Mouse (Mus musculus) embryonic facial prominence, embryonic 14.5 days (tissue): ENCODE measurements around the gene Cc2d2a. TPM values are rescaled to one million over a fixed set of nuclear protein-coding genes. Genes with fewer than 3 reads are reported as not detected.

Experiments used
- ATAC-seq: fragments of 200-750 bp; cut with Nextera tagmentation; 2 replicates; pipeline ENCODE4 v1.8.0; 2017; ENCODE audit warnings: low read depth, moderate number of reproducible peaks, moderate TSS enrichment
- DNase-seq: peaks from one replicate; pipeline ENCODE4 v3.0.0-alpha.2; 2015; ENCODE audit warnings: low spot score
- H3K27ac ChIP-seq: fragments of 300-500 bp; sonication (generic); replicated peaks from 2 replicates; pipeline ENCODE4 v1.5.1; 2014; ENCODE audit warnings: low read depth, mild to moderate bottlenecking, low read length, moderate library complexity
- H3K27me3 ChIP-seq: fragments of 300-500 bp; sonication (generic); replicated peaks from 2 replicates; pipeline ENCODE4 v1.6.1; 2014; ENCODE audit warnings: low read length; ENCODE audit not compliant: control insufficient read depth, insufficient read depth
- H3K36me3 ChIP-seq: fragments of 300-500 bp; sonication (generic); 2 replicates; pipeline ENCODE4 v1.6.1; 2014; ENCODE audit warnings: low read length, mixed read lengths; ENCODE audit not compliant: control insufficient read depth, insufficient read depth
- H3K4me1 ChIP-seq: fragments of 300-500 bp; sonication (generic); 2 replicates; pipeline ENCODE4 v1.6.1; 2014; ENCODE audit warnings: antibody characterized with exemption, low read length; ENCODE audit not compliant: control insufficient read depth, insufficient read depth
- H3K4me2 ChIP-seq: fragments of 300-500 bp; sonication (generic); 2 replicates; pipeline ENCODE4 v1.6.1; 2014; ENCODE audit warnings: low read depth, mild to moderate bottlenecking, low read length, moderate library complexity, mixed read lengths
- H3K4me3 ChIP-seq: fragments of 300-500 bp; sonication (generic); 2 replicates; pipeline ENCODE4 v1.5.1; 2014; ENCODE audit warnings: low read depth, mild to moderate bottlenecking, low read length
- H3K9ac ChIP-seq: fragments of 300-500 bp; sonication (generic); 2 replicates; pipeline ENCODE4 v1.6.1; 2014; ENCODE audit warnings: low read depth, mild to moderate bottlenecking, low read length, moderate library complexity, mixed read lengths
- H3K9me3 ChIP-seq: fragments of 300-500 bp; sonication (generic); 2 replicates; pipeline ENCODE4 v1.6.1; 2016; ENCODE audit warnings: low read length; ENCODE audit not compliant: control insufficient read depth
- WGBS: fragments of 180-500 bp; shearing (Covaris S2); extraction: QIAGEN DNeasy Blood & Tissue Kit; methylation state at CpG from one replicate; pipeline ENCODE4 v1.1.7; 2014; 5-methylcytosine and 5-hydroxymethylcytosine counted together
- polyA plus RNA-seq: library from polyadenylated mRNA; unstranded; fragments of >200 nt; fragmentation: Nextera tagmentation; extraction: Ambion mirVana; gene quantifications from 2 replicates; pipeline ENCODE4 v1.2.1, GENCODE M21; 2014

Gene Cc2d2a
- 8.7 and 9.0 TPM in 2 replicates for polyA plus RNA-seq

DNA sequence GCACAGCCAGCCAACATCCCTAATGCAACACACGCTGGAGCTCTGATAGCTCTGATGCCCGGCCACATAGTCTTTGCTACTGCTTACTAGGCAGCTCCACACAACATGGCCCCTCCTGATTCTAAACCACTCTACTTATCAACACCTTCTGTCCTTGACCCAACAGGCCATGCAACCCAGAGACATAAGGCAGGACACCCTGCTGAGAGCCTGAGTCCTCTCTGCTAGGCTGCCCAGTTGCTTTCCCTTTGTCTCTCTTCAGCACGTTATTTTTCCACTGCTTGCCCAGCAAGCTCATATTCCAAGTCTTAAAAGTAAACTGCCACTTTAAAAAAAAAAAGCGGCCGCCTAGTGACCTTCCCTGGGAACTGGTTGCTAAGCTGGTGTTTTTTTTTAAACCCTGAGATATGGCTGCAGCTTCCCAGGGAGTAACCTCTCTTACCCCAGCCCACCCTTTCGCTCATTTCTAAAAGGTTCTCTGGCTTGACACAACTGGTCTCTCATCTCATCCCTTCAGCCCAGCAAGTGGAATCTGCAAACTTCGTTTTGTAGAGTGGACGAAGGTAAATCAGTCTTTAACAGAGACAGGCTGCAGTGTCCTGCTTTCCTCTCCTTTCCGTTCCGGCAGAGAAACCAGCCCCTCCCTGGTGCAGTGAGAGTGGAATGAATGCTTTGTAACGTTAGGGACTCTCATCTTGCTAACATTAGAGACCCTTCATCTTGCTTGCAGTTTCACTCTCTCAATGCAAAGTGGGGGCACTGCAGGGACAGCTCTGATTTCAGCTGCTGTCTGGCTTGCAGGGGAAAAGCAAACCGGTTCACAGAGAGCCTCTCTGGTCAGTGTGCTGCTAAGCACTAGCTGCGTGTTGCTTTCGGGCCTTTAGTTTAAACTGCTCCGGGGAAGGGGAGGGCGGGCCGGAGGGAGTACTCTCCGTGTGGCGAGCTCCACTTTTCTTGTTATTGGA is at the start of gene Cc2d2a:
TSS of gene Cc2d2a (plus strand) at position 350 of the 965 bp plus-strand sequence.
- Histone ChIP-seq H3K9me3 (no peaks in the 10 kb centered on the region), H3K9ac (peak within 1 kb of the TSS; percentile 65), H3K27ac (peak within 1 kb of the TSS; percentile 91), H3K4me1 (peaks cover 16% of the 10 kb centered on the region), H3K4me2 (peak within 1 kb of the TSS; percentile 64), H3K4me3 (peak within 1 kb of the TSS; percentile 46), H3K27me3 (no peaks in the 10 kb centered on the region), H3K36me3 (no peaks in the 10 kb centered on the region)
- 5% methylated on average over 19 of the region's 19 CpGs for WGBS
- ATAC-seq (peak; percentile 83), DNase-seq (peak; percentile 84)

DNA sequence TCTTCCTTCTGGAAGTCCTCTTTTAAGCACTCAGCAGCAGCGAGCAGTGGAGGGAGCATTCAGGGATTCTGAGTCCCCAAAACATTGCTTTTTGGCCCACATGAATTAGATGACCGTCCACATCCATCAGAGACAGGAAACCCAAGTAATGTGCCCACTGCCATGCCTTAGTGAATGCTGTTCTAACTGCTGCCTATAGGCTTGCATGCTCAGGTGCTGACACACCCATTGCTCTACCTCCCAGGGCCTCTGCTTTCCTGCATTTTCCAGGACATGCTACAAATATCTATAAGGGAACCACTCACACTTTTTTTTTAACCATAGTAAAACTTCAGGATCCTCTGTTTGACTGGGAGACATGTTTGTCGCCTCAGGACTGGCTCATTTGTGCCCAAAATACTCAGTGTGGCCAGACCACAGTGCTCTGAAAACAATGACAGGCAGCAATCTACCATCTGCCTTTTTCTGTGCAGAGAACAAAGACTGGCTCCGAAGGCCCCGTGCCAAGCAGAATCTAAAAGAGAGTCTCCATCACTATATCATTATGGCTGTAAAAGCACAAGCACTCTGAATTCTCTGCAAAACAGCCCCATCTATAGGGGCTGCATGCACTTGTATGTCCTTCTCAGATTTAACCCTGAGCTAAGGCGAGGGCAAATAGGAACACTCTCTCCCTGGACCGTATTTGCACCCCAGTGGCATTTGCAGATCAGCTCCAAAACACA is 40.4 kb upstream of the Cc2d2a start:
- ATAC-seq (no peak), DNase-seq (peak; percentile 30)
- Histone ChIP-seq H3K36me3 (no peaks in the 10 kb centered on the region), H3K4me3 (no peak overlapping the region), H3K27ac (no peak overlapping the region), H3K9ac (no peak overlapping the region), H3K4me1 (no peaks in the 10 kb centered on the region), H3K27me3 (no peaks in the 10 kb centered on the region), H3K4me2 (no peak overlapping the region), H3K9me3 (no peaks in the 10 kb centered on the region)
- WGBS = 74% methylated on average over 7 of the region's 7 CpGs

DNA sequence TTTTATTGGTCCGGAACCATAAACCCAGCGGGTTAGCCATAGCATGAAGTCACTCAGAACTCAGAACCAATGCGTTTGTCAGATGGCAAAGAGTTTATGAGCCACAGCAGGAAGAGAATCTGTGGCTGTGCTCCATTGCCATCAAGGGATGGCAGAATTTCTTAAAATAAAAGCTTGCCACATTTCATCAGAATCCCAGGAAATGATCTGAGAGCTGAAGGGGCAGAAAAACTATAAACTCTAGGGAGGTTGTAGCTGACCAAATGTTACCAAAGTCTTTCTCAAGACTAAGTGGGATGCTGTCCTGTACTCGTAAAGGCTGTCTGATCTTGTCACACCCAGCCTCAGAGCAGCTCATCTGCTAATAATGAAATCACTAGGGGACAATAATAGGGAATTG is 36.7 kb upstream of the Cc2d2a start:
- Histone ChIP-seq H3K9ac (no peak overlapping the region), H3K27me3 (no peaks in the 10 kb centered on the region), H3K4me3 (no peak overlapping the region), H3K36me3 (no peaks in the 10 kb centered on the region), H3K9me3 (0 out of 2 replicates have a peak, but pooled peaks cover 7% of the 10 kb centered on the region), H3K4me2 (no peak overlapping the region), H3K4me1 (no peaks in the 10 kb centered on the region), H3K27ac (no peak overlapping the region)
- WGBS = 72% methylated on average over 4 of the region's 4 CpGs
- ATAC-seq = no peak
- no peak for DNase-seq

DNA sequence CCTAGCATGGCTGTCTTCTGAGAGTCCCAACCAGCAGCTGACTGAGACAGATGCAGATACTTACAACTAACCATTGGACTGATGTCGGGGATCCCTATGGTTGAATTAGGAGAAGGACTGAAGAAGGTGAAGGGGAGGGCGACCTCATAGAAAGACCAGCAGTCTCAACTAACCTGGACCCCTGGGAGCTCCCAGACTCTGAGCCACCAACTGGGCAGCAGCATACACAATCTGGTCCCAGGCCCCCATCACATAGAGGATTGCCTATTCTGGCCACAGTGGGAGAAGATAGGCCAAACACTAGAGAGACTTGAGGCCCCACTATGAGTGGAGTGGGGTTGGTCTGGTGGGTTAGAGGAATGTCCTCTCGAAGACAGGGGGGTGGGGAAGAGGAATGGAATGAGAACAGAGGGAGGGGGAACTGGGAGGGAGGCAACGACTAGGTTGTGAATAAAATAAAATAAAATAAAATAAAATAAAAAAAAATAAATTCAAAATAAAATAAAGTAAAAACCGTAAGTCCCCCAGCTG is 28.0 kb upstream of the Cc2d2a start:
- WGBS = 86% methylated on average over 5 of the region's 5 CpGs
- Histone ChIP-seq H3K9me3 (0 out of 2 replicates have a peak, but pooled peaks cover 7% of the 10 kb centered on the region), H3K4me3 (no peak overlapping the region), H3K27ac (no peak overlapping the region), H3K4me1 (no peaks in the 10 kb centered on the region), H3K27me3 (no peaks in the 10 kb centered on the region), H3K4me2 (no peak overlapping the region), H3K36me3 (no peaks in the 10 kb centered on the region), H3K9ac (no peak overlapping the region)
- DNase-seq (no peak), ATAC-seq (0 out of 2 replicates have a peak, but pooled peaks have one; percentile 30)

DNA sequence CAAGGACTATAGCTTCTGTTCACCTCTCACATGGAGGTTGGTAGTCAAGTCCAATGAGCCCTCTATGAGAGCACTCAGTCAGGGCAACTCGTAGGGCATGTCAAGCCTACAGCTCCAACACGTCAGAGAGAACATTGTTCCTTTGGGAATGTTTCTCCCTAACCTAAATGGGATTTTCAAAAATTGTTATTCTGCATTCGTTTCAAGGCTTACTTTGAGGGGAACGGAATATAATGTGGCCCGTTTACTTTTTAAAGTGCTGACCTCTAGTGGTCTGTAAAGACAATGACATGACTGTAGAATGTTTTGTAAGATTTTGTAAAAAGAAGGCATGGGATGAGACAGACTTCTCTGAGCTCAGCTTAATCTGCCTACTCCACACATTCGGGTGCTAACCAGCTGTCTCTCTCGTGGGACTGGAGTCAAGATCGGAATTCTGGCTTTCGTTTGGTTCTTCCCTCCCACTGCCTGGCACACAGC is 27.5 kb upstream of the Cc2d2a start:
- DNase-seq (peak; percentile 51), ATAC-seq (0 out of 2 replicates have a peak, but pooled peaks have one; percentile 41)
- Histone ChIP-seq H3K9ac (no peak overlapping the region), H3K9me3 (0 out of 2 replicates have a peak, but pooled peaks cover 7% of the 10 kb centered on the region), H3K27ac (no peak overlapping the region), H3K4me2 (no peak overlapping the region), H3K36me3 (no peaks in the 10 kb centered on the region), H3K27me3 (no peaks in the 10 kb centered on the region), H3K4me3 (no peak overlapping the region), H3K4me1 (no peaks in the 10 kb centered on the region)
- WGBS = 17% methylated on average over 9 of the region's 9 CpGs

DNA sequence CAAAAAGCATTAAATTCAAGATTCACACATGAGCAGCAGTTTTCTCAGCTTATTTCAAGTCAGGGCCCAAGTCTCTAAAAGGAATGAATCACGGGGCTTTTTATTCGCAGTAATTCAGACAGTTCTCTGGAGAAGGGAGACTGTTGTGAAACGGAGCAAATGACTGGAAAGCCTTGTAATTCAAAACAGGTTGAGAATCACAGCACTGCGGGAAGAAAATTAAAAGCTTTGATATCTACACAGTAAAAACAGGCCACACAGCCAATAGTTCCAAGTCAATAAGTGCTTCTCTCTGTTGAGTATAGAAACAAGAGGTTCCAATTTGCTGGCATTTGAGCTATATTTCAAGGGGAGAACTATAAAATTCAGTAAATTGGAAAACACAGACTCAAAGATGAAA is 17.1 kb upstream of the Cc2d2a start:
- no peaks in the 10 kb centered on the region for H3K36me3 ChIP-seq
- H3K27ac ChIP-seq = no peak overlapping the region
- DNase-seq = peak; percentile 79

DNA sequence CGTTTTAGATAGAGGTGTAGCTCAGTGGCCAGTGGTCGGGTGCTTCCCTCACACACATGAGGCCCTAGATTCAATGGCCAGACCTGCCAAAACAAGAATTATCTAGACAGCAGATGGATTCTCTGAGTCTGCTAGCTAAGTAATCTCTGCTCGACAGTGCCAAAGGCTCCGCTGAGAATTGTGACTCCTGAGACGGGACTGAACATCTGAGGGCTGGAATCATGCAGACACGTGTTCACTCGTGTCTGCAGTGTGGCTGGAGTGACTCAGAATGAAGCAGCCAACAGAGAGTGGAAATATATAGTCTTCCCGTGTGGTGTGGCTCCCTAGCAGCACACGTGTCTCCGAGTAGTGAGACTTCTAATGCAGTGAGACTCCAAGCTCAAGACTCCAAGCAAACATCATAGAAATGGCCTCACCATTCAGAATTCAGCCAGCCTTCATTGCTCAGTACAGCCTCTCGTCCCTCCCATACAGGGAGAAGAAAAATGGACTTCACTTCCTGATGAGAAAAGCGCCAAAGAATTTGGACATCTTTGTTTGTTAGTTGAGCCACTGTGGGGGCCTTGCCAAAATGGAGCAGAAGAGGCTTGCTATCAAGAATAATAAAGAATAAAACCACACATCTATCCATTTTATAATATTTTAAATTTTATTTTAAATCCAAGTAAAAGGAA is 14.9 kb upstream of the Cc2d2a start:
- Histone ChIP-seq H3K27me3 (no peaks in the 10 kb centered on the region), H3K4me2 (no peak overlapping the region), H3K9ac (no peak overlapping the region), H3K4me1 (peaks cover 6% of the 10 kb centered on the region; the same call in 1 of the 2 replicates), H3K27ac (no peak overlapping the region), H3K36me3 (no peaks in the 10 kb centered on the region), H3K4me3 (no peak overlapping the region), H3K9me3 (no peaks in the 10 kb centered on the region)
- DNase-seq (peak; percentile 10), ATAC-seq (no peak)
- 70% methylated on average over 12 of the region's 12 CpGs for WGBS

More for the DNA sequence above, 17.1 kb upstream of the Cc2d2a start:
- Histone ChIP-seq H3K4me1 (peaks cover 6% of the 10 kb centered on the region; the same call in 1 of the 2 replicates), H3K4me3 (no peak overlapping the region), H3K9ac (no peak overlapping the region), H3K9me3 (no peaks in the 10 kb centered on the region), H3K27me3 (no peaks in the 10 kb centered on the region), H3K4me2 (no peak overlapping the region)
- peak; percentile 57; the same call in 1 of the 2 replicates for ATAC-seq
- WGBS = 33% methylated on average over 4 of the region's 4 CpGs

DNA sequence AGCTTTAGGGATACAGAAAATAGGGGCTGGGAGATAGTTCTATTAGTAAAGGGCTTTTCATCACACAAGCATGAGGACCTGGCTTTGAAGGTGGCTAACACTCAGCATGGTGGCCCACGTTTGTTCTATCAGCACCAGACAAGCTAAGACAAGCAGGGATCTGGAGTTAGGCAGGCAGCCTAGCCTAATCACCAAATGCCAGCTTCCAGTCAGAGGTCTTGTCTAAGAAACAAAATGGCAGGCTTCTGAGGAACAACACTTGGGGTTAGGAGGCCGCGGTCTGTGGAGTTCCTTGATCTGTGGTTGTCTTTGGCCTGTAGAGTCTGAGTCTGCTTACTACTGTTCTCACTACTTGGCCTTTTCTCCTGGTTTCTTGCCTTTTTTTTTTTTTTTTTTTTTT is 648 bp upstream of the Cc2d2a start:
- no peak overlapping the region for H3K4me2 ChIP-seq
- WGBS = 95% methylated on average over 3 of the region's 3 CpGs
- H3K36me3 ChIP-seq = no peaks in the 10 kb centered on the region
- H3K27ac ChIP-seq = peak overlapping the region; percentile 91
- ATAC-seq (no peak), DNase-seq (no peak)
- no peak overlapping the region; the same call in 1 of the 2 replicates for H3K9ac ChIP-seq
- H3K9me3 ChIP-seq = no peaks in the 10 kb centered on the region
- H3K4me1 ChIP-seq = peaks cover 16% of the 10 kb centered on the region
- no peaks in the 10 kb centered on the region for H3K27me3 ChIP-seq
- H3K4me3 ChIP-seq = no peak overlapping the region
